Mouse (Mus musculus) T-helper 1 cell (primary cell): ENCODE results near the gene Gm3002.
"Not testable (repeated sequence)": the region's sequence is repeated elsewhere in the genome, so short reads cannot be mapped to it uniquely, and the experiment has no call there.

Experiments used
- in situ Hi-C: fragments of 300-600 bp; cut with MboI, MseI; formaldehyde crosslinking; loops from one replicate; pipeline ENCODE4 v1.15.1; 2025; ENCODE audit warnings: high pct_unique_total_duplicates

Gm3002 gene

DNA sequence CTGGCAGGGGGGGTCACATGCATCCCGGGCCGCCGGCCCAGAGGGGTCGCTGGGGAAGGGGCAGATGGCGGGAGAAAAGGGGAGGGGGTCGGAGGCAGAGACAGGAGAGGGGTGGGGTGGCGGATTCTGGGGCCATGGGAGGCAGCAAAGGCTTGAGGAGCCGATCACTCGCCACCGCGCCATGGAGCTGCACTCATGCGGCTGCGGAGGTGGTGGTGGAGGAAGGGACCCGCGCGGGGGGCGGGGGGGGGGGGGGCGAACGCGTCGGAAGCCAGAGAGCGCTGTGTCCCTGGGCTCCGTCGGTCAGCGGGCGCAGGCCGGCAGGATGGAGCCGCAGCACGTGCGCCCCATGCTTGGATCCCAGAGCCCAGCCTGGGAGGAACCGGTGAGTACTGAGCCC lies at the start of gene Gm3002:
TSS of gene Gm3002 (plus strand) at position 301 of the 400 bp plus-strand sequence.
- in situ Hi-C loops, result not testable (repeated sequence)

DNA sequence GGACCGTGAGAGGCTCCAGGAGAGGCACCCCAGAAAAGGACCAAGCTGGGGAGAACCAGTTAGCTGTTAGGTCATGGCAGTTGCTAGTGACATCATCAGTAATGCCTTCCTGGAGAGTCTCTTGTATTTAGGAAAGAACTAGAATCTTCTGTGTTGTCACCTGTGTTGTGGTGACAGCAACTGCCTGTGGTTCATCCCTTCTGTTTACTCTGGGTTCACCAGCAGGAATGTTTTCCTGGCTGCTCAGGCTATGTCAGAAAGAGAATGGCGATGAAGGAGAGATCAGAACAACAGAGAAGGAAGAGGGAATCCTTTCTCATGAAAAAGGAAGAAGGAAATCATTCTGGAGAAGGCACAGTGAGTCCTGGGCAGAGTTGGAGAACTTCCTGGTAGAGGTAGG lies 36.1 kb downstream of the Gm3002 start, which contains the start of gene Gm3033:
TSS of gene Gm3033 (plus strand) at position 301 of the 400 bp plus-strand sequence.
- in situ Hi-C loops, result loop anchor here (25.0 kb wide), 1 partner anchor 1691 kb away; the partner anchor contains the start of gene Gm3532

DNA sequence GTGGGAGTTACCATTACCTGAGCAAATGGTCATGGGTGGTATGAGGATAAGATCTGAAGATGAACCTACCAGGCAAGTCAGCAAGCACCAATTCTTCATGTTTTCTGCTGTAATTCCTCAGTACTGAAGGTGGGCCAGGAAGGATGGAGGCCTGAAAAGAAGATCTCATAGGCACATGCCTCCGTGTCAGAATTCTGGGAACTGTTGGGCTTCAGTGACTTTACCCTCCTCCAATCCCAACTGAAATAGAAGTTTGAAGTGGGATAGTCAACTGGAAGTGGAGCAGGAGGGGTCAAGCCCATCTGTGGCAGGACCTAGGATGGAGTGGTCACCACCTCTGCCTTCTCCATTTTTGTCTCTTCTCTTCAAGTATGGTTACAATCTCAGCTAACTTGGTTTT lies 74.0 kb downstream of the Gm3002 start, which contains the start of gene Gm2916:
TSS of gene Gm2916 (plus strand) at position 301 of the 400 bp plus-strand sequence.
- in situ Hi-C loops, result not testable (repeated sequence)

DNA sequence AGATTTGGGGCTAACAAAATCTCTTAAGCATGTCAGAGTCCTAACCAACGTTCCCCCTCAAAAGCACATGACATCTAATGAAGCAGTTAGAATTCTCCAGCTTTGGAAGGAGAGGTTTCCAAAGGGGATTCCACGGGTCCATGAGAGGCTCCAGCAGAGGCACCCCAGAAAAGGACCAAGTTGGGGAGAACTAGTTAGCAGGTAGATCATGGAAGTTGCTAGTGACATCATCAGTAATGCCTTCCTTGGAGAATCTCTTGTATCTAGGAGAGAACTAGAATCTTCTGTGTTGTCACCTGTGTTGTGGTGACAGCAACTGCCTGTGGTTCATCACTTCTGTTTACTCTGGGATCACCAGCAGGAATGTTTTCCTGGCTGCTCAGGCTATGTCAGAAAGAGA lies 121.6 kb downstream of the Gm3002 start, which contains the start of gene Gm3029:
TSS of gene Gm3029 (plus strand) at position 301 of the 400 bp plus-strand sequence.
- in situ Hi-C loops, result not testable (repeated sequence)

DNA sequence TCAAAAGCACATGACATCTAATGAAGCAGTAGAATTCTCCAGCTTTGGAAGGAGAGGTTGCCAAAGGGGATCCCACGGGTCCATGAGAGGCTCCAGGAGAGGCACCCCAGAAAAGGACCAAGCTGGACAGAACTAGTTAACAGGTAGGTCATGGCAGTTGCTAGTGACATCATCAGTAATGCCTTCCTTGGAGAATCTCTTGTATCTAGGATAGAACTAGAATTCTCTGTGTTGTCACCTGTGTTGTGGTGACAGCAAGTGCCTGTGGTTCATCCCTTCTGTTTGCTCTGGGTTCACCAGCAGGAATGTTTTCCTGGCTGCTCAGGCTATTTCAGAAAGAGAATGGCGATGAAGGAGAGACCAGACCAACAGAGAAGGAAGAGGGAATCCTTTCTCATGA lies 153.4 kb downstream of the Gm3002 start, which contains the start of gene Gm3095:
TSS of gene Gm3095 (plus strand) at position 301 of the 400 bp plus-strand sequence.
- in situ Hi-C loops, result not testable (repeated sequence)

DNA sequence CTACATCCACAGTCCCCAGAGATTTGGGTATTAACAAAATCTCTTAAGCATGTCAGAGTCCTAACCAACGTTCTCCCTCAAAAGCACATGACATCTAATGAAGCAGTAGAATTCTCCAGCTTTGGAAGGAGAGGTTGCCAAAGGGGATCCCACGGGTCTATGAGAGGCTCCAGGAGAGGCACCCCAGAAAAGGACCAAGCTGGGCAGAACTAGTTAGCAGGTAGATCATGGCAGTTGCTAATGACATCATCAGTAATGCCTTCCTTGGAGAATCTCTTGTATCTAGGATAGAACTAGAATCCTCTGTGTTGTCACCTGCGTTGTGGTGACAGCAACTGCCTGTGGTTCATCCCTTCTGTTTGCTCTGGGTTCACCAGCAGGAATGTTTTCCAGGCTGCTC lies 188.2 kb downstream of the Gm3002 start, which contains the start of gene Gm3099:
TSS of gene Gm3099 (plus strand) at position 301 of the 400 bp plus-strand sequence.
- in situ Hi-C loops, result not testable (repeated sequence)
